Mouse (Mus musculus): ENCODE measurements around the gene Fam181b. TPM values are rescaled to one million over a fixed set of nuclear protein-coding genes. Genes with fewer than 3 reads are reported as not detected.

The Fam181b gene
- 4.9 and 5.6 TPM in 2 replicates for polyA plus RNA-seq (2014; fragmentation: Nextera tagmentation; extraction: Ambion mirVana)

GRCm38 (mm10) chr7:93079785-93080730 lies at the start of gene Fam181b:
TSS of gene Fam181b (plus strand) at chr7:93079865.
- ATAC-seq (ENCODE audit: low read depth), result peak; percentile 94
- Histone ChIP-seq H3K9me3 (ENCODE audit: control insufficient read depth, low read length) (no peaks in the 10 kb centered on the region), H3K9ac (ENCODE audit: low read depth, low read length) (peak within 1 kb of the TSS; percentile 66), H3K36me3 (ENCODE audit: control insufficient read depth, insufficient read depth, low read length) (no peaks in the 10 kb centered on the region), H3K4me1 (ENCODE audit: control insufficient read depth, insufficient read depth, low read length) (peaks cover 9% of the 10 kb centered on the region; the same call in 1 of the 2 replicates), H3K27ac (replicated peaks; ENCODE audit: low read depth, low read length) (peak within 1 kb of the TSS; percentile 42), H3K27me3 (replicated peaks; ENCODE audit: control insufficient read depth, insufficient read depth, low read length) (peaks cover 21% of the 10 kb centered on the region; the same call in 1 of the 2 replicates), H3K4me3 (ENCODE audit: low read depth, low read length) (peak within 1 kb of the TSS; percentile 55), H3K4me2 (ENCODE audit: low read depth, low read length) (peak within 1 kb of the TSS; percentile 83)
- DNase-seq (ENCODE audit: low spot score), result peak; percentile 96
- WGBS, result under 1% methylated on average over 61 of the region's 96 CpGs

GRCm38 (mm10) chr7:93037763-93038471 lies 41.7 kb upstream of the Fam181b start:
- Histone ChIP-seq H3K9me3 (ENCODE audit: control insufficient read depth, low read length) (no peaks in the 10 kb centered on the region), H3K36me3 (ENCODE audit: control insufficient read depth, insufficient read depth, low read length) (no peaks in the 10 kb centered on the region), H3K27ac (replicated peaks; ENCODE audit: low read depth, low read length) (no peak overlapping the region), H3K4me3 (ENCODE audit: low read depth, low read length) (no peak overlapping the region), H3K9ac (ENCODE audit: low read depth, low read length) (no peak overlapping the region), H3K27me3 (replicated peaks; ENCODE audit: control insufficient read depth, insufficient read depth, low read length) (no peaks in the 10 kb centered on the region), H3K4me1 (ENCODE audit: control insufficient read depth, insufficient read depth, low read length) (no peaks in the 10 kb centered on the region), H3K4me2 (ENCODE audit: low read depth, low read length) (no peak overlapping the region)
- DNase-seq (ENCODE audit: low spot score), result peak; percentile 30
- no peak; the same call in 1 of the 2 replicates for ATAC-seq (ENCODE audit: low read depth)
- WGBS, result 20% methylated on average over 5 of the region's 5 CpGs

DNA sequence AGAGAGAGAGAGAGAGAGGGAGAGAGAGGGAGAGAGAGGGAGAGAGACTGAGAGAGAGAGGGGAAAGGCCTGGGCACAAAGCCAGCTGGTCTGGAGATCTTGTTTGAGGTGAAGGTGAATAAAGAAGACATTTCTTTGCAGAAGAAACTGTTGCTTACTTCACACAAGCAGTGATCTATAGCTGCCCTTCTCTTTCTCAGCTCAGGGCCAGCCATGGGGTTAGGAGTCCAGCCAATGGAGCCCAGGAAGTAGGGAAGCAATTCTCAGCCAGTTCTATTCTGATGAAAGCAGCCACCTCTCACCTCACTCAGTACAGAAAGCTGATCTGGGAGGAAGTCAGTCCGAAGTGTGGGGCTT lies 41.2 kb upstream of the Fam181b start:
- WGBS, result 15% methylated on average over 1 of the region's 1 CpGs
- no peaks in the 10 kb centered on the region for H3K4me1 ChIP-seq (ENCODE audit: control insufficient read depth, insufficient read depth, low read length)
- no peak overlapping the region for H3K9ac ChIP-seq (ENCODE audit: low read depth, low read length)
- no peaks in the 10 kb centered on the region for H3K36me3 ChIP-seq (ENCODE audit: control insufficient read depth, insufficient read depth, low read length)
- H3K27me3 ChIP-seq (replicated peaks; ENCODE audit: control insufficient read depth, insufficient read depth, low read length), result no peaks in the 10 kb centered on the region
- no peak overlapping the region for H3K27ac ChIP-seq (replicated peaks; ENCODE audit: low read depth, low read length)
- no peak overlapping the region for H3K4me3 ChIP-seq (ENCODE audit: low read depth, low read length)
- no peak for DNase-seq (ENCODE audit: low spot score)
- ATAC-seq (ENCODE audit: low read depth), result no peak
- H3K4me2 ChIP-seq (ENCODE audit: low read depth, low read length), result no peak overlapping the region
- H3K9me3 ChIP-seq (ENCODE audit: control insufficient read depth, low read length), result no peaks in the 10 kb centered on the region

- Histone ChIP-seq H3K4me3 (ENCODE audit: low read depth, low read length) (no peak overlapping the region), H3K36me3 (ENCODE audit: control insufficient read depth, insufficient read depth, low read length) (no peaks in the 10 kb centered on the region), H3K9me3 (ENCODE audit: control insufficient read depth, low read length) (no peaks in the 10 kb centered on the region), H3K9ac (ENCODE audit: low read depth, low read length) (no peak overlapping the region), H3K27ac (replicated peaks; ENCODE audit: low read depth, low read length) (no peak overlapping the region), H3K4me1 (ENCODE audit: control insufficient read depth, insufficient read depth, low read length) (no peaks in the 10 kb centered on the region), H3K27me3 (replicated peaks; ENCODE audit: control insufficient read depth, insufficient read depth, low read length) (no peaks in the 10 kb centered on the region), H3K4me2 (ENCODE audit: low read depth, low read length) (no peak overlapping the region)
- WGBS, result 78% methylated on average over 3 of the region's 3 CpGs
- ATAC-seq (ENCODE audit: low read depth) (no peak), DNase-seq (ENCODE audit: low spot score) (no peak)
Measured at GRCm38 (mm10) chr7:93039542-93039941, 40.1 kb upstream of the Fam181b start.

DNA sequence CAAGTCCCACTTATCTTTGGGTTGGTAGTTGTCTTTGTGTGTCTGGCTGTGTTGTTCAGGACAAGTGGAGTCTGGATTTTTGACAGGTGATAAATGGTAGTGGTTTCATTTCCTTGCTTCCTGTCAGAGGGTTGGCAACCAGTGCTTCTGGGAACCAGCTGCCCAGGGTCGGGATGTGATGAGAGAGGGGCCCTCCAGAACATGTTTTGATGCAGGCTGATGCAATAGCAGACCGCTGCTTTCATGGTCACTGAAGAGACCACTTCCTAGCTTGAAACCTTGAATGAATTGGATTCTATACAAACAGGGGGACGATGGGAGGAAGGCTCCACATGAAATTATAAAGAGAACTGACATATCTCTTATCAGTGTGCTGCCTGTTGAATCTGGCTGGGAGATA lies 35.3 kb upstream of the Fam181b start:
- Histone ChIP-seq H3K4me3 (ENCODE audit: low read depth, low read length) (no peak overlapping the region), H3K9ac (ENCODE audit: low read depth, low read length) (no peak overlapping the region), H3K4me1 (ENCODE audit: control insufficient read depth, insufficient read depth, low read length) (no peaks in the 10 kb centered on the region), H3K27me3 (replicated peaks; ENCODE audit: control insufficient read depth, insufficient read depth, low read length) (no peaks in the 10 kb centered on the region), H3K36me3 (ENCODE audit: control insufficient read depth, insufficient read depth, low read length) (no peaks in the 10 kb centered on the region), H3K9me3 (ENCODE audit: control insufficient read depth, low read length) (no peaks in the 10 kb centered on the region), H3K4me2 (ENCODE audit: low read depth, low read length) (no peak overlapping the region), H3K27ac (replicated peaks; ENCODE audit: low read depth, low read length) (no peak overlapping the region)
- DNase-seq (ENCODE audit: low spot score) (no peak), ATAC-seq (ENCODE audit: low read depth) (no peak)
- WGBS, result 59% methylated on average over 3 of the region's 3 CpGs

GRCm38 (mm10) chr7:93044788-93045187 lies 34.9 kb upstream of the Fam181b start:
- H3K9ac ChIP-seq (ENCODE audit: low read depth, low read length), result no peak overlapping the region
- WGBS, result 91% methylated on average over 1 of the region's 1 CpGs
- H3K27ac ChIP-seq (replicated peaks; ENCODE audit: low read depth, low read length), result no peak overlapping the region
- no peak overlapping the region for H3K4me3 ChIP-seq (ENCODE audit: low read depth, low read length)
- no peaks in the 10 kb centered on the region for H3K27me3 ChIP-seq (replicated peaks; ENCODE audit: control insufficient read depth, insufficient read depth, low read length)
- H3K9me3 ChIP-seq (ENCODE audit: control insufficient read depth, low read length), result no peaks in the 10 kb centered on the region
- no peaks in the 10 kb centered on the region for H3K4me1 ChIP-seq (ENCODE audit: control insufficient read depth, insufficient read depth, low read length)
- ATAC-seq (ENCODE audit: low read depth) (no peak), DNase-seq (ENCODE audit: low spot score) (no peak)
- no peak overlapping the region for H3K4me2 ChIP-seq (ENCODE audit: low read depth, low read length)
- no peaks in the 10 kb centered on the region for H3K36me3 ChIP-seq (ENCODE audit: control insufficient read depth, insufficient read depth, low read length)

- Histone ChIP-seq H3K4me1 (ENCODE audit: control insufficient read depth, insufficient read depth, low read length) (no peaks in the 10 kb centered on the region), H3K9me3 (ENCODE audit: control insufficient read depth, low read length) (no peaks in the 10 kb centered on the region), H3K9ac (ENCODE audit: low read depth, low read length) (no peak overlapping the region), H3K36me3 (ENCODE audit: control insufficient read depth, insufficient read depth, low read length) (no peaks in the 10 kb centered on the region), H3K4me3 (ENCODE audit: low read depth, low read length) (no peak overlapping the region), H3K27me3 (replicated peaks; ENCODE audit: control insufficient read depth, insufficient read depth, low read length) (no peaks in the 10 kb centered on the region), H3K4me2 (ENCODE audit: low read depth, low read length) (no peak overlapping the region), H3K27ac (replicated peaks; ENCODE audit: low read depth, low read length) (no peak overlapping the region)
- DNase-seq (ENCODE audit: low spot score) (no peak), ATAC-seq (ENCODE audit: low read depth) (no peak)
Measured at GRCm38 (mm10) chr7:93060831-93061230, 18.8 kb upstream of the Fam181b start.

- 50% methylated on average over 3 of the region's 3 CpGs for WGBS
- peak; percentile 2 for DNase-seq (ENCODE audit: low spot score)
- Histone ChIP-seq H3K9ac (ENCODE audit: low read depth, low read length) (no peak overlapping the region), H3K4me3 (ENCODE audit: low read depth, low read length) (no peak overlapping the region), H3K36me3 (ENCODE audit: control insufficient read depth, insufficient read depth, low read length) (no peaks in the 10 kb centered on the region), H3K4me1 (ENCODE audit: control insufficient read depth, insufficient read depth, low read length) (no peaks in the 10 kb centered on the region), H3K4me2 (ENCODE audit: low read depth, low read length) (no peak overlapping the region), H3K27me3 (replicated peaks; ENCODE audit: control insufficient read depth, insufficient read depth, low read length) (no peaks in the 10 kb centered on the region), H3K9me3 (ENCODE audit: control insufficient read depth, low read length) (no peaks in the 10 kb centered on the region), H3K27ac (replicated peaks; ENCODE audit: low read depth, low read length) (no peak overlapping the region)
- ATAC-seq (ENCODE audit: low read depth), result no peak
Measured at GRCm38 (mm10) chr7:93061747-93062146, 17.9 kb upstream of the Fam181b start.
